Mouse (Mus musculus): ENCODE results near the gene Tmem160. TPM values are rescaled to one million over a fixed set of nuclear protein-coding genes. Genes with fewer than 3 reads are reported as not detected.

Tmem160 gene
- polyA plus RNA-seq, 1 experiment from 2014 or later, result 43.0 TPM

GRCm38 (mm10) chr7:16474445-16474844 lies 21.9 kb downstream of the Tmem160 start:
- Histone ChIP-seq H3K4me2 (ENCODE audit: low read depth, low read length) (peak overlapping the region; percentile 27), H3K9me3 (ENCODE audit: low read length) (no peaks in the 10 kb centered on the region), H3K27ac (ENCODE audit: low read depth) (no peak overlapping the region), H3K9ac (replicated peaks) (no peak overlapping the region), H3K36me3 (replicated peaks; ENCODE audit: insufficient read depth, low read length) (no peaks in the 10 kb centered on the region), H3K4me1 (ENCODE audit: insufficient read depth) (peaks cover 18% of the 10 kb centered on the region; the same call in 1 of the 2 replicates), H3K4me3 (ENCODE audit: low read depth, low read length) (peak overlapping the region; percentile 21; the same call in 1 of the 2 replicates), H3K27me3 (ENCODE audit: insufficient read depth, low read length) (peaks cover 66% of the 10 kb centered on the region)
- TF ChIP-seq CTCF (IDR thresholded peaks at IDR 0.05; ENCODE audit: low read depth) (no peak), EP300 (IDR thresholded peaks at IDR 0.05; ENCODE audit: low read depth) (no peak)
- DNase-seq (peak; percentile 52), ATAC-seq (peak; percentile 23; the same call in 1 of the 2 replicates)
- WGBS (ENCODE audit: insufficient replicate concordance), result 10% methylated on average over 33 of the region's 33 CpGs

GRCm38 (mm10) chr7:16475321-16475720 lies 22.7 kb downstream of the Tmem160 start:
- Histone ChIP-seq H3K4me1 (ENCODE audit: insufficient read depth) (peaks cover 18% of the 10 kb centered on the region; the same call in 1 of the 2 replicates), H3K27ac (ENCODE audit: low read depth) (no peak overlapping the region), H3K9ac (replicated peaks) (no peak overlapping the region), H3K4me2 (ENCODE audit: low read depth, low read length) (no peak overlapping the region), H3K36me3 (replicated peaks; ENCODE audit: insufficient read depth, low read length) (no peaks in the 10 kb centered on the region), H3K4me3 (ENCODE audit: low read depth, low read length) (no peak overlapping the region), H3K27me3 (ENCODE audit: insufficient read depth, low read length) (peaks cover 65% of the 10 kb centered on the region), H3K9me3 (ENCODE audit: low read length) (no peaks in the 10 kb centered on the region)
- DNase-seq (no peak), ATAC-seq (no peak)
- TF ChIP-seq CTCF (IDR thresholded peaks at IDR 0.05; ENCODE audit: low read depth) (no peak), EP300 (IDR thresholded peaks at IDR 0.05; ENCODE audit: low read depth) (no peak)
- WGBS (ENCODE audit: insufficient replicate concordance), result 7% methylated on average over 21 of the region's 23 CpGs

- ATAC-seq (no peak), DNase-seq (no peak)
- TF ChIP-seq CTCF (IDR thresholded peaks at IDR 0.05; ENCODE audit: low read depth), result no peak
- TF ChIP-seq EP300 (IDR thresholded peaks at IDR 0.05; ENCODE audit: low read depth), result no peak
- Histone ChIP-seq H3K4me3 (ENCODE audit: low read depth, low read length) (peak overlapping the region; percentile 17; the same call in 1 of the 2 replicates), H3K9ac (replicated peaks) (no peak overlapping the region), H3K9me3 (ENCODE audit: low read length) (no peaks in the 10 kb centered on the region), H3K4me2 (ENCODE audit: low read depth, low read length) (0 out of 2 replicates have a peak overlapping the region, but pooled peaks have one; percentile 35), H3K27ac (ENCODE audit: low read depth) (no peak overlapping the region), H3K36me3 (replicated peaks; ENCODE audit: insufficient read depth, low read length) (no peaks in the 10 kb centered on the region), H3K4me1 (ENCODE audit: insufficient read depth) (peaks cover 18% of the 10 kb centered on the region; the same call in 1 of the 2 replicates), H3K27me3 (ENCODE audit: insufficient read depth, low read length) (peaks cover 61% of the 10 kb centered on the region)
- 5% methylated on average over 24 of the region's 59 CpGs for WGBS (ENCODE audit: insufficient replicate concordance)
Observed at GRCm38 (mm10) chr7:16475764-16476599, 23.4 kb downstream of the Tmem160 start.

DNA sequence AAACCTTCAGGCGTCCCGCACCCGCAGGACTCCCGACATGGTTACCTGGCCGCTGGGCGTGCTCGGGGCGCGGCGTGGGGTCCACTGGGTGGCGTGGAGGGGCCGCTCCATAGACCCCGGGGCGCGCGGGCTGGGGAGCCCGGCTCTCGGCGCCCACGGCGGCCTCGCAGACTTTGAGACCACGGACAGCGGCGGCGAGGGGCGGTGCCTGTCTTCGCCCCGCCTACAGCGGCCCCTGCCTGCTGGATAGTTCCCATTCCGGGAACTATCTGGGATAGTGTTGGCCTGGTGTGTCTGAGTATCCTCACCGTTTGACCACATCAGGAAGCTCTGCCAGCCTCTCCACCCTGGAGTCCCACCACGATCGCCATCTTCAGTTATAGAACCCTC lies 24.0 kb downstream of the Tmem160 start:
- H3K4me1 ChIP-seq (ENCODE audit: insufficient read depth), result peaks cover 18% of the 10 kb centered on the region; the same call in 1 of the 2 replicates
- peaks cover 58% of the 10 kb centered on the region for H3K27me3 ChIP-seq (ENCODE audit: insufficient read depth, low read length)
- ATAC-seq (no peak; the same call in 1 of the 2 replicates), DNase-seq (no peak)
- H3K4me3 ChIP-seq (ENCODE audit: low read depth, low read length), result peak overlapping the region; percentile 17; the same call in 1 of the 2 replicates
- no peak overlapping the region for H3K9ac ChIP-seq (replicated peaks)
- 4% methylated on average over 31 of the region's 34 CpGs for WGBS (ENCODE audit: insufficient replicate concordance)
- TF ChIP-seq CTCF (IDR thresholded peaks at IDR 0.05; ENCODE audit: low read depth) (no peak), EP300 (IDR thresholded peaks at IDR 0.05; ENCODE audit: low read depth) (no peak)
- no peaks in the 10 kb centered on the region for H3K36me3 ChIP-seq (replicated peaks; ENCODE audit: insufficient read depth, low read length)
- H3K4me2 ChIP-seq (ENCODE audit: low read depth, low read length), result 0 out of 2 replicates have a peak overlapping the region, but pooled peaks have one; percentile 35
- H3K9me3 ChIP-seq (ENCODE audit: low read length), result no peaks in the 10 kb centered on the region
- no peak overlapping the region for H3K27ac ChIP-seq (ENCODE audit: low read depth)

DNA sequence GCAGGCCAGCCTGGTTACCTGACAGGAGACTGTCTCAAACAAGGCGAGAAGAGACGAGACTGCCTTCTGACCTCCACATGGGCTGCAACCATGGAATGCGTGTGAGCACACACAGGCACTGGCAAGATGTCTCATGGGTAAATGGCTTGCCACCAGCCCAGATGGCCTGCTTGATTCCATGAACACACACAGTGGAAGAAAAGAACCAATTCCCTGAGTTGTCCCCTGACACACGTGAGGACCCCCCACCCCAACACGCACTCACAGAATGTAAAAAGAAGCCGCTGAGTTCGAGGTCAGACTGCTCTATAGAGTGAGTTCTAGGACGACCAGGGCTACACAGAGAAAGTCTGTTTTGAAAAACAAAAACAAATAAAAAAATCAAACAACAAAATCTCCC lies 25.0 kb downstream of the Tmem160 start, which contains the start of gene Npas1:
Gene Npas1 (minus strand): TSS at position 101 of the 400 bp plus-strand sequence.
- TF ChIP-seq EP300 (IDR thresholded peaks at IDR 0.05; ENCODE audit: low read depth) (no peak), CTCF (IDR thresholded peaks at IDR 0.05; ENCODE audit: low read depth) (no peak)
- 82% methylated on average over 8 of the region's 8 CpGs for WGBS (ENCODE audit: insufficient replicate concordance)
- DNase-seq (no peak), ATAC-seq (no peak)
- Histone ChIP-seq H3K4me3 (ENCODE audit: low read depth, low read length) (peak within 1 kb of the TSS; percentile 17; the same call in 1 of the 2 replicates), H3K27ac (ENCODE audit: low read depth) (no peak within 1 kb of the TSS), H3K4me2 (ENCODE audit: low read depth, low read length) (0 out of 2 replicates have a peak within 1 kb of the TSS, but pooled peaks have one; percentile 35), H3K4me1 (ENCODE audit: insufficient read depth) (peaks cover 18% of the 10 kb centered on the region; the same call in 1 of the 2 replicates), H3K27me3 (ENCODE audit: insufficient read depth, low read length) (peaks cover 50% of the 10 kb centered on the region), H3K36me3 (replicated peaks; ENCODE audit: insufficient read depth, low read length) (no peaks in the 10 kb centered on the region), H3K9me3 (ENCODE audit: low read length) (no peaks in the 10 kb centered on the region), H3K9ac (replicated peaks) (no peak within 1 kb of the TSS)

- ATAC-seq (no peak), DNase-seq (no peak)
- H3K9ac ChIP-seq (replicated peaks), result no peak overlapping the region
- no peaks in the 10 kb centered on the region for H3K27me3 ChIP-seq (ENCODE audit: insufficient read depth, low read length)
- no peaks in the 10 kb centered on the region for H3K9me3 ChIP-seq (ENCODE audit: low read length)
- TF ChIP-seq CTCF (IDR thresholded peaks at IDR 0.05; ENCODE audit: low read depth), result no peak
- no peak for TF ChIP-seq EP300 (IDR thresholded peaks at IDR 0.05; ENCODE audit: low read depth)
- no peaks in the 10 kb centered on the region for H3K36me3 ChIP-seq (replicated peaks; ENCODE audit: insufficient read depth, low read length)
- no peak overlapping the region for H3K4me3 ChIP-seq (ENCODE audit: low read depth, low read length)
- no peaks in the 10 kb centered on the region for H3K4me1 ChIP-seq (ENCODE audit: insufficient read depth)
- H3K4me2 ChIP-seq (ENCODE audit: low read depth, low read length), result no peak overlapping the region
- no peak overlapping the region for H3K27ac ChIP-seq (ENCODE audit: low read depth)
Observed at GRCm38 (mm10) chr7:16488816-16489215, 36.2 kb downstream of the Tmem160 start.

Measured in liver, postnatal 0 days (tissue).